Mouse (Mus musculus) forebrain, embryonic 10.5 days (tissue): ENCODE data around the gene Fat3. TPM values are rescaled to one million over a fixed set of nuclear protein-coding genes. Genes with fewer than 3 reads are reported as not detected.

Experiments
- DNase-seq: peaks from one replicate; pipeline ENCODE4 v3.0.0-alpha.2; 2017; ENCODE audit warnings: low spot score; ENCODE audit errors: extremely low spot score
- H3K27ac ChIP-seq: fragments of 300-500 bp; sonication (generic); 2 replicates; pipeline ENCODE4 v1.5.1; 2016; ENCODE audit warnings: mild to moderate bottlenecking
- H3K27me3 ChIP-seq: fragments of 300-500 bp; sonication (generic); 2 replicates; pipeline ENCODE4 v1.6.1; 2016; ENCODE audit warnings: mild to moderate bottlenecking; ENCODE audit not compliant: poor library complexity, severe bottlenecking
- H3K36me3 ChIP-seq: fragments of 300-500 bp; sonication (generic); replicated peaks from 2 replicates; pipeline ENCODE4 v1.6.1; 2016; ENCODE audit warnings: mild to moderate bottlenecking, moderate library complexity
- H3K4me1 ChIP-seq: fragments of 300-500 bp; sonication (generic); 2 replicates; pipeline ENCODE4 v1.6.1; 2016
- H3K4me3 ChIP-seq: fragments of 300-500 bp; sonication (generic); 2 replicates; pipeline ENCODE4 v1.5.1; 2016; ENCODE audit warnings: mild to moderate bottlenecking, moderate library complexity
- H3K9me3 ChIP-seq: fragments of 300-500 bp; sonication (generic); 2 replicates; pipeline ENCODE4 v1.6.1; 2016; ENCODE audit warnings: mild to moderate bottlenecking, moderate library complexity
- WGBS: fragments of 180-500 bp; shearing (Covaris S2); methylation state at CpG from one replicate; pipeline ENCODE4 v1.1.7; 2016; 5-methylcytosine and 5-hydroxymethylcytosine counted together
- polyA plus RNA-seq: library from polyadenylated mRNA; unstranded; fragments of >200 nt; fragmentation: Nextera tagmentation; extraction: Ambion mirVana; gene quantifications from 2 replicates; pipeline ENCODE4 v1.2.1, GENCODE M21; 2016

The Fat3 gene
- polyA plus RNA-seq, result 3.6 and 5.2 TPM in 2 replicates

DNA sequence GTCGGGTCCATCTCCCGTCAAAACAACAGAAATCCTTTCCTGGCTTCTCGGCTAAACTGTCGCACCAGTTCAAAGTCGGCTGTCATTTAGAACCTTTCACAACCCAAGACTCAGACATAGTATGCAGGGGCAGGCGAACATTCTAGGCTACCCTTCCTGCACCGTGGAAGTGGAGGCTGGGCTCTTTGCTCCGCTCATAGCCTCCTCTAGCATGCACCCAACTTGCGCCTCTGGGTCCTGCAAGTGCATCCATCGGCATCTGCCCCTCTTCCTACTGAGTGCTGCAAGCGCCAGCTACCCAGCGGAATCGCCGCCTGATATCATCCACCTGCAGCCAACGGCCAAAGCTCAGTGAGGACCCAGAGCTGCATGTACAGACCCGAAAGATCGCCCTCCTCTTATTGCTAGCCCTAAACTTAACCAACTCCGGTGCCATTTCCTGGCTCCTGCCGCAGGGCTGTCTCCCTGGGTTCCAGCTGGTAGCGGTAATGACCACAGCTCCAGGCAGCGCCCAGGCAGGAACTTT, at the start of gene Fat3:
Gene Fat3 (minus strand): TSS at position 100 of the 526 bp plus-strand sequence.
- no peaks in the 10 kb centered on the region; the same call in 1 of the 2 replicates for H3K36me3 ChIP-seq
- WGBS, result 0% methylated on average over 21 of the region's 21 CpGs
- DNase-seq, result peak; percentile 61
- peak within 1 kb of the TSS; percentile 75 for H3K4me3 ChIP-seq
- peak within 1 kb of the TSS; percentile 95 for H3K27ac ChIP-seq
- H3K27me3 ChIP-seq, result peaks cover 23% of the 10 kb centered on the region
- H3K4me1 ChIP-seq, result peaks cover 32% of the 10 kb centered on the region
- H3K9me3 ChIP-seq, result no peaks in the 10 kb centered on the region

DNA sequence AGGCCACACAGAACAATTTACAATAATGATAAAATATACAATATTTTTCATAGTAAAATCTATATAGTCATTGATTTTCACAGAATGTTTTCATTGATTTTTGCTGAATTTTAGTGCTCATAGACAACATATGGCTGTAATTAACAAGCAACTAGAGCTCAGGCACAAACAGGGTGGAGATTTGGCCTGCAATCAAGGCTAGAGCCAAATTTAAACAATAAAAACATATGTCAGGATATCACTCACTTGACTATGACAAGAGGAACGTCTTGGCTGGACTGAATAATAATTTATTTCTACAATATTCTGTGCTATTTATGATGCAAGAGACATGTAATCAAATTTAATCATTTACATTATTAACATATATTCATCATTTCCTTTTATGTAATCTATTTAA, 31.8 kb upstream of the Fat3 start:
- 71% methylated on average over 1 of the region's 1 CpGs for WGBS
- Histone ChIP-seq H3K27ac (no peak overlapping the region), H3K36me3 (no peaks in the 10 kb centered on the region), H3K4me1 (no peaks in the 10 kb centered on the region), H3K4me3 (no peak overlapping the region), H3K27me3 (no peaks in the 10 kb centered on the region), H3K9me3 (no peaks in the 10 kb centered on the region)
- DNase-seq, result no peak

DNA sequence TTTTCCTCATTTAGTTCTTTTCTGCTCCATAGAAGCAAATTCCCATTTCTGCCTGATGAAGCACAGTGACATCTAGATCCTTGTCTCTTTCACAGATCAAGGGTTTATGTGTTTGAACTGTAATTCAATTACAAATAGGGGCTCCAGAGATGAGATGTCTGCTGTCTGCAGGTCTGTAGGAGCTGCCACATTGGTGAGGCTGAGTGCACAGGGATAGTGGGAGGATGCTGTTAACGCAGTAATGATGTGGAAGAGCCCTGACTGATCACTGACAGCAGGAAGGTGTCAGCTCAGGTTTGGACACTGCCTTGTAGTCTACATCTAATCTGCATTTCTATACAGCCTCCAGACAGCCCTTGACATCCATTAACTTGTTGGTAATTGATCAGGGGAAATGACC, 16.5 kb upstream of the Fat3 start:
- WGBS, result 70% methylated on average over 1 of the region's 1 CpGs
- Histone ChIP-seq H3K4me1 (no peaks in the 10 kb centered on the region), H3K27me3 (no peaks in the 10 kb centered on the region)

DNA sequence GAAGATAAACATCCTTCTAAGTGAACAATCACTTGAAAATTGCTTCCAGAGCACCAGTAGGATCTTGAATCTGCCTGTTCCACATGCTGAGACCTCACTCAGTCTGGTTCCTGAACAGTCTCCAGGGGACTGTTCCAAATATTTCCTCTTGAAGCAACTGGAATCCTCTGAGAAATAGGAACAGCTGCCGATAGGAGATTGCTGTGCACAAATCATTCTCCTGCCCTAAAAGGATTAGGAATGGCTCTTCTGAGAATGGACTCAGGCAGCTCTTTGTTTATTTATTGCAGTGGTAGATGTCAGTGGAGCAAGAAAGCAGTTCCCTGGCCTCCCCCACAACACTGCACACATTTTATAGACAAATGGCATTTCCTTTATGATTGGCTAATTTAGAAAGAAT, 10.9 kb upstream of the Fat3 start:
- DNase-seq, result no peak
- H3K36me3 ChIP-seq, result no peaks in the 10 kb centered on the region

More for the DNA sequence above, 16.5 kb upstream of the Fat3 start:
- Histone ChIP-seq H3K9me3 (no peaks in the 10 kb centered on the region), H3K36me3 (no peaks in the 10 kb centered on the region), H3K4me3 (no peak overlapping the region), H3K27ac (no peak overlapping the region)
- DNase-seq, result no peak

DNA sequence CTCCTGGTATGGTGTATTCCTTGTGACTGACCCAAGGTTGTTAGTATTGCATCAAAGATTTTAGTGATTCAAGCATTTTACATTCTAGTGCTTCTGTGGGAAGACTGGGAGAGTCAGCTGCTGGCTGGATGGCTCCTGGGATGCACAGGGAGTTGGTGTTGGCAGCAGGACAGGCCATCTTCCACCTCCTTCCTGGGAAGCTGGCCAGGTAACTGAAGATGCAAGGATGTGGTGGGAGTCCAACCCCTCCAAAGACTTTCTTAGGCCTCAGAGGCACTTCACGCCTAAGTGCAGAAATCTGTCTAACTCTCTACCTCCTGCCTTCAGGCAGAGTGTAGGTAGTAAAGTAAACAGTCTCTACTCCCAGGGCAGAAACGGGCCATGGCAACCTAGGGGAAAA, 2.7 kb upstream of the Fat3 start:
- Histone ChIP-seq H3K36me3 (no peaks in the 10 kb centered on the region), H3K4me1 (peaks cover 25% of the 10 kb centered on the region), H3K9me3 (no peaks in the 10 kb centered on the region), H3K27ac (no peak overlapping the region), H3K4me3 (no peak overlapping the region), H3K27me3 (peaks cover 23% of the 10 kb centered on the region)
- no peak for DNase-seq
- WGBS, result 79% methylated on average over 2 of the region's 2 CpGs

More for the DNA sequence above, 10.9 kb upstream of the Fat3 start:
- 37% methylated on average over 1 of the region's 1 CpGs for WGBS
- no peaks in the 10 kb centered on the region for H3K4me1 ChIP-seq
- H3K27ac ChIP-seq, result no peak overlapping the region
- H3K9me3 ChIP-seq, result no peaks in the 10 kb centered on the region
- H3K4me3 ChIP-seq, result no peak overlapping the region
- no peaks in the 10 kb centered on the region for H3K27me3 ChIP-seq

DNA sequence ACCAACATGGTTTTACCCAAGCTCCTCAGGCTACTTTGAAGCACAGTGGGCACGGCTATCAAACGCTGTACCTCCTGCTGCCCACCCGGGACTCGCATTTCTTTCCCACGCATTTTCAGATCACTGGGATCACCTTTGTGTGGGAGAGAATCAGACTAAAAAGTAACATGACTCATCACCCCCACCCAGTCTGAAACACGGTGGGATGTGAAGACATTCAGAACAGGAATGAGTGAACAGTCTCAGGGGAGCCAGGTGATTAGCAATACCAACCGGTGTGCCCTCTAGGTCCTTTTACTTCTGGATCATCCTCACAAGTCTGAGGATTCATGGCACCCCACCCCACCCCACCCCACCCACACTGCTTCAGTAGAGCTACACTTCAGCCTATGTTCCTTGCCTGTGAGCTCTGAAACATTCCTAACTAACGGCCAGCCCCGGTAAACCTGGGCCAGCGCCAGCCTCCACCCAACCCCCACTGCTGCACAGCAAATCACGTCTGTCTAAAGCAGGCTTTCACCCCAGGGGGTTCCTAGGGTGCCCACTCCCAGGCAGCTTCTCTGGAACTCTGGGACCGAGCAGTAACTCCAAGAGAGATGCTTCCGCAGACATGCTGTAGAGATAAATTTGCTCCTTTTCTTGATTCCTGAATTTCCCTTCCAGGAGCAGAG, 1.7 kb upstream of the Fat3 start:
- 9% methylated on average over 13 of the region's 13 CpGs for WGBS
- DNase-seq, result no peak
- H3K36me3 ChIP-seq, result no peaks in the 10 kb centered on the region
- H3K27me3 ChIP-seq, result peaks cover 23% of the 10 kb centered on the region
- no peaks in the 10 kb centered on the region for H3K9me3 ChIP-seq
- peak overlapping the region; percentile 95 for H3K27ac ChIP-seq
- peak overlapping the region; percentile 75 for H3K4me3 ChIP-seq
- H3K4me1 ChIP-seq, result peaks cover 32% of the 10 kb centered on the region

DNA sequence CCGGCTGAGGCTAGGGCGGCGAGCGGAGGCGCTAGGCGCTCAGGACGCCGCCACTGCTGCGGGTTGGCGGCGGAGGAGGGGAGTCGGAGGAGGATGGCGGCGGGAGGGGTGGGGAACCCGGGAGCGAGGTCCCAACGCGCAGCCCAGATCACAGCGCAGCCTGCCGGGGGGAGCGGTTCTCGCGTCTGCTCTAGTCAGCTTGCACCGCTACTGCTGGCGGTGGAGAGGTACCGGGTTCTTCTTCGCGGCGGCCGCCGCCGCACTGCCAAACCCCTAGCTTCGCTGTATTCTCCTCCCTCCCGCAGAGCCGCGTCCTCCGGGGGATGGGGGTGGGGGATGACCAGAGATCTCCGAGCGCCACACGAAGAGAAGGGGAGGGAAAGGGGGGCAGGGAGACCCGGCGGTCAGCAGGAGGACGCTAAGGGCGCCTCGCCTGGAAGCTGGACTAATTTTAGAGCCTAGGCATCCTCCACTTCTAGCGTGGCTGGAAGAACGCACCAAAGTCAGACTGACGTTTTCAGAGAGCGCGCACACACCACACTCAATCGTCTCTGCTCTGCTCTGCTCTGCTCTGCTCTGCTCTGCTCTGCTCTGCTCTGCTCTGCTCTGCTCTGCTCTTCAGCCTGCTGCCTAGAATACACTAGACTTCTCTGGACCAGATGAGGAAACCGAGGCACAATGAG, 1.0 kb upstream of the Fat3 start:
- Histone ChIP-seq H3K36me3 (no peaks in the 10 kb centered on the region; the same call in 1 of the 2 replicates), H3K27ac (peak overlapping the region; percentile 95), H3K9me3 (no peaks in the 10 kb centered on the region), H3K4me1 (peaks cover 32% of the 10 kb centered on the region), H3K27me3 (peaks cover 23% of the 10 kb centered on the region), H3K4me3 (peak overlapping the region; percentile 75)
- under 1% methylated on average over 52 of the region's 52 CpGs for WGBS
- peak; percentile 79 for DNase-seq

DNA sequence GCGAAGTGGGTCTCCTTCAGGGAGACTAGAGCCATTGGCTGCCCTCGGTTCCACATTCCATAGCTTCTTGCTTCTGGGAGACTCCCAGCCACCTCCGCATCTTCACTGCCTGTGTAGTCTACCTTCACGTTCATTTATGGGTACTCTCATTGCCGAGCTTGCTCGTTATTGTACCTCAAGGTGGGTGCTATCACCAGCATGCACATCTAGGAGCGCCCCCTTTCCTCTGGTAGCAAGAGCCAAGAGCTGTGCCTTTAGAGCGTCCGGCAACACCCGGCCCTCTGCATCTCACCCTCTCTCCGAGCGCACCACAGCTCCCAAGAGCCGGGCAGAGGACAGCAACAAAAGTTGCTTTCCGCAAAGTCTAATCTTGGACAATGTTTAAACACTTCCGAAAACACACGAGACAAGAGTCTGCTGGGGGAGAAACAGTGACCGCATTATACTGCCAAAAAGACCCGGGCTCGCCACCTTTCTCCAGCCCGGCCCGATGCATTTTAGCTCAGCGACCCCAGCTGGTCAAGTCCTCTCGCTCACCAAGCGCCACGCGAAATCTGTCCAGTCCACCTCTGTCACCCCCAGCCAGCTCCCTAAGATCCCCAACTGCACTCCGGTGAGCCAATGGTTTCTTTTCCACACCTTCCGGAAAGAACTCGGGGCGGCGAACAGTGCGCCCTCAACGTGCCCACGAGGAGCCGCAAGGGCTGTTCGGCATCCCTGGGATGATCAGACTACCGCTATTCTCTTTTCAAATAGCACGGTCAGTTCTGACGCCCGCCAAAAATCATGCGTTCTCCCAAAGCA, 501 bp downstream of the Fat3 start:
- Histone ChIP-seq H3K36me3 (no peaks in the 10 kb centered on the region; the same call in 1 of the 2 replicates), H3K27me3 (peaks cover 23% of the 10 kb centered on the region), H3K4me1 (peaks cover 32% of the 10 kb centered on the region), H3K9me3 (no peaks in the 10 kb centered on the region), H3K4me3 (peak overlapping the region; percentile 75), H3K27ac (peak overlapping the region; percentile 95)
- DNase-seq, result peak; percentile 80
- under 1% methylated on average over 41 of the region's 41 CpGs for WGBS

DNA sequence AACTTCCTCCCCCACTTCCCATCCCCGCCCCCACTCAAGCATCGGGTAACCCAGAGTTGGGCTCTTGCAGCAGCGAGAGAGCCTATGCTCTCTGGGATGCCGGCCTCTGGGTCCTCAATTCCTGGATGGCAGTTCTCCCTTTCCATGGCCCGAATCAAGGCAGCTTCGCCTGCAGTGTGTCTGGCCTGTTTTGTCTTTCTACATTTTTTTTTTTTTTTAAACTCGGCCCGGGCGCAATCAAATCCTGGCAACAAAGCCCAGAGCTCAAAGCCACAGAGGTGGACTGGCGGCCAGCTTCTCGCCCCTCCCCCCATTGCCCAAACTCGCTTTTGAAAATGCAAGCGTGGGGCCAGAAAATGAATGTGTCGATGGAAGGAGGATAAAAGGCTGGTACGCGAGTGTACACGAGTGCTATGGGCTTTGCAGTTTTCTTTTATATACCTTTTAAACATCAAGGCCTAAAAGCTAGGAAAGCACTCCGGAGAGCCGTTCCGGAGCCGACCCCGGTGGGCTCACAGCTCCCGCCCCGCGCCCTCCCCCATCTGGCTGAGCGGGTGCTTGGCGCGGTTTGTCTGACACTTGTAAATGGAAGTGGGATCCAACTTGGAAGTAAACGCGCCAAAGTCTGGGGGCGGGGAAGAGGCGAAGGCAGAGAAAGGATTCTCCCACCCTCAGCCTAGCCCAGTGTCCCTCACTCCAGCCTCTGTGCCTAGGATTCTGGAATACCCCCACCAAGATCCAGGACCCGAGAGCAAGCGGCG, 1.3 kb downstream of the Fat3 start:
- Histone ChIP-seq H3K4me1 (peaks cover 32% of the 10 kb centered on the region), H3K27me3 (peaks cover 23% of the 10 kb centered on the region), H3K9me3 (no peaks in the 10 kb centered on the region), H3K27ac (peak overlapping the region; percentile 95), H3K36me3 (no peaks in the 10 kb centered on the region; the same call in 1 of the 2 replicates), H3K4me3 (peak overlapping the region; percentile 75)
- peak; percentile 78 for DNase-seq
- WGBS, result under 1% methylated on average over 35 of the region's 35 CpGs

DNA sequence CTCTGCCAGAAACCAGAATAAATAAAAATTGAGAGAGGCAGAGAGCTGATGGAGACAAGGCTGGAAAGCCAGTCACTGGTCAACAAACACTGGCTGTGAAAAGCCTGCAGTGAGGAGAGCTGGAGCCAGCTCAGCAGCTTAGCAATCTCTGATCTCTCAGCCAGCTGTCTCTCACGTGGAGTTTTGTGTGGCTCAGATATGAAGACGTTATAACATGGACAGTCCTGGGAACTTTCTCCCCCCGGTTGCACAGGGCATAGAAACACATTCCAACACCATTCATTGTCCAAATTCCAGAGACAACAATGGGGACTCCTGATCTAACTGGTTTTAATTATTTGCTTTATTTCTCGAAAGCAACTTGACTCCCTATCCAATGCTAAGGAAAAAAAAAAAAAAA, 2.2 kb downstream of the Fat3 start:
- DNase-seq, result peak; percentile 23
- WGBS, result 5% methylated on average over 4 of the region's 4 CpGs
- H3K4me3 ChIP-seq, result peak overlapping the region; percentile 75

DNA sequence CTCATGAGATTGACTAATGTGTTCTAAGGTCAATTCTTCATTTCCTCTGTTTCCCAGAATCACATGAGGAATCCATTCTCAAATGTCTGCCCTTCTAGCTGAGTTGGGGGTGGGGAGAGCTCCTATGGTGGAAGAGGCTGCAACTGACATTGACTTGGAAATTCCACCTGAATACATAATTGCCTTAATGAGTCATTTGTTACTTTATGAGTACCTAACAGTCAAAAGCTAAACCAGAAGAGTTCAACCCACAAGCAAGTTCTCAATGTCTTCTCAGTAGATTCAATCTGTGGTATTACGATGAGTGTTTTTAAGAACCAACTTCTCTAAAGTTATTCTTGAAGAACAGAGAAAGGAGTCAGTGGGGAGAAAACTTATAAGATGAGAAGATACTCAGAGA, 3.7 kb downstream of the Fat3 start:
- H3K27ac ChIP-seq, result no peak overlapping the region
- peaks cover 20% of the 10 kb centered on the region for H3K4me1 ChIP-seq
- H3K27me3 ChIP-seq, result no peaks in the 10 kb centered on the region; the same call in 1 of the 2 replicates
- no peak overlapping the region for H3K4me3 ChIP-seq
- DNase-seq, result no peak
- 96% methylated on average over 1 of the region's 1 CpGs for WGBS
- H3K9me3 ChIP-seq, result no peaks in the 10 kb centered on the region
- H3K36me3 ChIP-seq, result no peaks in the 10 kb centered on the region; the same call in 1 of the 2 replicates

More for the DNA sequence above, 2.2 kb downstream of the Fat3 start:
- H3K27ac ChIP-seq, result peak overlapping the region; percentile 95
- peaks cover 15% of the 10 kb centered on the region for H3K27me3 ChIP-seq
- peaks cover 32% of the 10 kb centered on the region for H3K4me1 ChIP-seq
- H3K36me3 ChIP-seq, result no peaks in the 10 kb centered on the region; the same call in 1 of the 2 replicates
- H3K9me3 ChIP-seq, result no peaks in the 10 kb centered on the region

DNA sequence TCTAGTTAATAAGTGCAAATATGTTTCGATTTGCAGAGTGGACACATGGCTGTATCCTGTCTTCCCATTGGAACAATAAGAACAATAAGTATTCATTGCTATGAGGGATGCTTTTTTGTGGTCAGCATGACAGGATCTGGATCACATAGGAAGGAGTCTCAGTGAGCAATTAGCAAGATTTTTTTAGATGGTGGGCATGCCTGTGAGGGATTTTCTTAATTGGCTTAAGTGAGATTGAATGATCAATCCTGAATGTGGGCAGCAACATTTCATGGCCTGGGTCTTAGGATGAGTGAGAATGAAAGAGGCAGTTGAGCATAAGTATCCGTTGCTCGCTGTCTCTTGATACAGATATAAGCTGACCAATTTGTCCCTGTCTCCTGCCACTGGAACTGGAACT, 4.8 kb downstream of the Fat3 start:
- Histone ChIP-seq H3K36me3 (no peaks in the 10 kb centered on the region; the same call in 1 of the 2 replicates), H3K27me3 (no peaks in the 10 kb centered on the region), H3K4me1 (peaks cover 13% of the 10 kb centered on the region), H3K9me3 (no peaks in the 10 kb centered on the region), H3K4me3 (no peak overlapping the region), H3K27ac (no peak overlapping the region)
- no peak for DNase-seq
- WGBS, result 69% methylated on average over 3 of the region's 3 CpGs
